Mouse (Mus musculus): Measurements from ENCODE around the gene Hist2h4. TPM values are rescaled to one million over a fixed set of nuclear protein-coding genes. Genes with fewer than 3 reads are reported as not detected.

Gene Hist2h4
- polyA plus RNA-seq (2015; fragmentation: Nextera tagmentation; extraction: Ambion mirVana): 3.9 and 5.4 TPM in 2 replicates

DNA sequence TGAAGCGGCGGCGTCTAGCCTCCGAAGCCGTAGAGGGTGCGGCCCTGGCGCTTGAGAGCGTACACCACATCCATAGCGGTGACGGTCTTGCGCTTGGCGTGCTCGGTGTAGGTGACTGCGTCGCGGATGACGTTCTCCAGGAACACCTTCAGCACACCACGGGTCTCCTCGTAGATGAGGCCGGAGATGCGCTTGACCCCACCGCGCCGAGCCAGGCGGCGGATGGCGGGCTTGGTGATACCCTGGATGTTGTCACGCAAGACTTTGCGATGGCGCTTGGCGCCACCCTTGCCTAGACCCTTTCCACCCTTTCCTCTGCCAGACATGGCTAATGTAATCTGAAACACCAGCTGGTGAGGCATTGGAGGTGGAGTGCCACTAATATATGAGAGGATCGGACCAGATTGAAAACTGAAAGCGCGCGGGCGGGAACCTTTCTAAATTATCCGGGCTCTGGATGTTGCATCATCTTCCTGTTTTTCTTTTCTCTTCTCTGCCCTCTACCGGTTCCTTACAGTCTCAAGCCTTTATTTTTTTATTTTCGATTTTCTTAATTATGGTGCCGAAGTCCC, at the start of gene Hist2h4:
Gene Hist2h4, minus strand, starts transcription at position 333 of the 572 bp plus-strand sequence.
- peaks cover 37% of the 10 kb centered on the region for H3K4me1 ChIP-seq
- WGBS: under 1% methylated on average over 40 of the region's 40 CpGs

GRCm38 (mm10) chr3:96312341-96313098, 49.4 kb upstream of the Hist2h4 start:
- no peaks in the 10 kb centered on the region for H3K9me3 ChIP-seq
- no peak overlapping the region for H3K27ac ChIP-seq (replicated peaks)
- ATAC-seq (ENCODE audit: extremely low read depth, insufficient number of reproducible peaks, low FRiP score, low TSS enrichment): no peak
- H3K4me1 ChIP-seq: no peaks in the 10 kb centered on the region
- no peaks in the 10 kb centered on the region for H3K36me3 ChIP-seq
- H3K4me3 ChIP-seq: no peak overlapping the region
- H3K9ac ChIP-seq: no peak overlapping the region
- no peak overlapping the region for H3K4me2 ChIP-seq
- H3K27me3 ChIP-seq (replicated peaks): peaks cover 4% of the 10 kb centered on the region; the same call in 1 of the 2 replicates
- WGBS: 50% methylated on average over 8 of the region's 8 CpGs

More for the DNA sequence above, at the start of gene Hist2h4:
- ATAC-seq (ENCODE audit: extremely low read depth, insufficient number of reproducible peaks, low FRiP score, low TSS enrichment): peak; percentile 54; the same call in 1 of the 2 replicates
- Histone ChIP-seq H3K4me2 (peak within 1 kb of the TSS; percentile 85), H3K27ac (replicated peaks) (peak within 1 kb of the TSS; percentile 96), H3K9ac (peak within 1 kb of the TSS; percentile 94), H3K27me3 (replicated peaks) (no peaks in the 10 kb centered on the region), H3K9me3 (no peaks in the 10 kb centered on the region), H3K4me3 (peak within 1 kb of the TSS; percentile 58), H3K36me3 (no peaks in the 10 kb centered on the region)

DNA sequence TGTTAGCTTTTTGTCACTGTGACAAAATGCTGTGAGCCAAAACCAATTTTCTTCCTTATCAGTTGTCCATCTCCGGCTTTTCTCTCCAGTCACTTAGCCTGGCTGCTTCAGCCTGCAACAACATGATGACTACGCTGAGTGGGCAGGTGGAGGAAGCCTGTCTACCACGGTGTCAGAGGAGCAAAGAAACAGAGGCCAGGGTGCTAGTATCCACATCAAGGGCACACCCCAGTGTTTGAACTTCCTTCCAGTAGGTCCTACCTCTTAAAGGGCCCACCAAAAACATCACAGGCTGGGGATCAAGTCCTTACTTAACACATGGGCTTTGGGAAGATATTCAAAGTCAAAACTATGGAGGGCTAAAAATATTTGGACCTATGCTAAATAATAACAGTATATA, 46.3 kb upstream of the Hist2h4 start:
- Histone ChIP-seq H3K36me3 (no peaks in the 10 kb centered on the region), H3K27ac (replicated peaks) (no peak overlapping the region), H3K4me1 (no peaks in the 10 kb centered on the region), H3K9ac (no peak overlapping the region), H3K4me3 (no peak overlapping the region), H3K9me3 (no peaks in the 10 kb centered on the region), H3K27me3 (replicated peaks) (peaks cover 15% of the 10 kb centered on the region), H3K4me2 (no peak overlapping the region)
- WGBS: 41% methylated on average over 3 of the region's 3 CpGs
- no peak for ATAC-seq (ENCODE audit: extremely low read depth, insufficient number of reproducible peaks, low FRiP score, low TSS enrichment)

- no peaks in the 10 kb centered on the region for H3K36me3 ChIP-seq
- no peak overlapping the region for H3K27ac ChIP-seq (replicated peaks)
- H3K4me1 ChIP-seq: no peaks in the 10 kb centered on the region
- no peak overlapping the region for H3K4me3 ChIP-seq
- peaks cover 29% of the 10 kb centered on the region for H3K27me3 ChIP-seq (replicated peaks)
- 71% methylated on average over 9 of the region's 9 CpGs for WGBS
- no peak for ATAC-seq (ENCODE audit: extremely low read depth, insufficient number of reproducible peaks, low FRiP score, low TSS enrichment)
- H3K9ac ChIP-seq: no peak overlapping the region
- H3K9me3 ChIP-seq: no peaks in the 10 kb centered on the region
- H3K4me2 ChIP-seq: no peak overlapping the region
Observed at GRCm38 (mm10) chr3:96306506-96306905, 43.4 kb upstream of the Hist2h4 start.

DNA sequence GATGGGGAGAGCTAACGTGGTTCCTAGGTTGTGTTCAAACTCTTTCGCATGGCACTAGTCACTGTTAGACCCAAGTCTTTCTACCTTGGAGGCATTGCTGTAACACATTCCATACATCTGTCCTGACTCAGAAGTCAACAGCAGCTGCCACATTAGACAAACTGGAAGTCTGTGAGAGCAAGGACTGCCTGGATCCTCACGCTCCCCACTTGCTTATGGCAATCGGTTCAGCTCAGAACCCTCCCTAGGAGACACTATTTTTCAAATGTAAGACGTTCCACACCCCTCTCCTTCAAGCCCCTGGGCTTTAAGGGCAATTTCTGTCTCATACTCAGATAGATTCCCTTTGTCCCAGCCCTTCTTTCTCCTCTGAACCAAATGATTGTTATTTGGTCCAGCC, 39.0 kb upstream of the Hist2h4 start:
- no peak for ATAC-seq (ENCODE audit: extremely low read depth, insufficient number of reproducible peaks, low FRiP score, low TSS enrichment)
- 70% methylated on average over 5 of the region's 5 CpGs for whole genome bisulfite sequencing
- H3K9ac ChIP-seq: no peak overlapping the region
- H3K9me3 ChIP-seq: no peaks in the 10 kb centered on the region
- H3K4me3 ChIP-seq: no peak overlapping the region
- no peak overlapping the region for H3K4me2 ChIP-seq
- H3K4me1 ChIP-seq: no peaks in the 10 kb centered on the region
- no peaks in the 10 kb centered on the region for H3K36me3 ChIP-seq
- H3K27me3 ChIP-seq (replicated peaks): peaks cover 32% of the 10 kb centered on the region
- no peak overlapping the region for H3K27ac ChIP-seq (replicated peaks)

DNA sequence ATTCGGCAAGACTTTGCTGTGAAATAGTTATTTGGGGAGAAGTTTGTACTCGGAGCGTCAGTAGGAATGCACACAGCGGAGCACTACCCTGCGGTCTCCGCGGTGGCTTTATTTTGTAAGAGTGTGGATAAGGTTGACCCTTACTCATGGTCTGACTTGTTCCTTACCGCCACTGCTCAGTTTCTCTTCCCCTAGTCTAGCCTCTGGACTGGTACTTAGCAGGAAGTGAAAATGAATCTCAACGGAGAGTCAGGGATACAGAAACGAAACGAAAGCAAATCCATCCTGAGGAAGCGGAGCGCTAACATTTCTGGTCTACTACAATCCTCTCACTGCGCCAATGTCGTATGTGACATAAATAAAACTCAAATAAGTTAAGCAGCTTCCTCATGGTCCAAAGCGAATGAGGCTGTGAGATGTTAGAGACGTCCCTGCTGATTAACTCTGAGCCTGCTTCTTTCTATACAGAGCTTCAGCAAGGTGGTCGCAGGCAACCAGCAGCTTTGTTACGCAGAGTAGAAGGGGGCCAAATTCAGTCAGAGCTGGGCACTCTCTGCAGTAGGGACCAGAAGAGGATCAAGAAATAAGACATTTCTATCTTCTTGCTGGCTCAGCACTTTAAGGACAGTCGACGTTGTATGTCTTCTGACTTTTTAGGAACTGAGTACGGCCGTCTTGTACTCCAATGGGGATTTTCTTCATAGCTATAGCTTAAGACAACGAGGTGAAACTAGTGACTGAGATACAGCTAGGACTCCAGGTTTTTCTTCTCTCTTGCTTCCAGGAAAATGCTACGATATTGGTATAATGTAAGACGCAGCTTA, 37.8 kb upstream of the Hist2h4 start:
- peak overlapping the region; percentile 41 for H3K4me3 ChIP-seq
- no peaks in the 10 kb centered on the region for H3K4me1 ChIP-seq
- H3K4me2 ChIP-seq: peak overlapping the region; percentile 63
- no peaks in the 10 kb centered on the region for H3K36me3 ChIP-seq
- 59% methylated on average over 26 of the region's 26 CpGs for WGBS
- peak overlapping the region; percentile 61 for H3K9ac ChIP-seq
- ATAC-seq (ENCODE audit: extremely low read depth, insufficient number of reproducible peaks, low FRiP score, low TSS enrichment): no peak
- H3K27me3 ChIP-seq (replicated peaks): peaks cover 29% of the 10 kb centered on the region
- no peak overlapping the region for H3K27ac ChIP-seq (replicated peaks)
- H3K9me3 ChIP-seq: no peaks in the 10 kb centered on the region

DNA sequence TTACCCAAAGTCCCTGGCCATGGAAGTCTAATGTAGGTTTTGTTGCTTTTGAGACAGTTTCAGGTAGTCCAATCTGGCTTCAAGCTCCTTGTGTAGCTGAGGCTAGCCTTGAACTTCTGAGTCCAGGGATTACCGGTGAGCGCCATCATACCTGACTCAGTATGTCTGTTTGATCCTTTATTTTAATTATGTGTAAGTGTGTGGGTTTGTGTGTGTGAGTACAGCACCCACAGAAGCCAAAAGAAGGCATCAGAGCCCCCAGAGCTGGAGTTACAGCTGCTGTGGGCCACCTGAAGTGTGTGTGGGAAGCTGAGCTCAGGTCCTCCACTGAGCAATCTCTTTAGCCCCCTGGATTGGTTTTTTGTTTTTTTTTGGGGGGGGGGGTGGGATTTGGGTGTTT, 36.5 kb upstream of the Hist2h4 start:
- Histone ChIP-seq H3K4me3 (no peak overlapping the region), H3K9me3 (no peaks in the 10 kb centered on the region), H3K4me1 (no peaks in the 10 kb centered on the region), H3K9ac (no peak overlapping the region), H3K4me2 (no peak overlapping the region), H3K27ac (replicated peaks) (no peak overlapping the region), H3K27me3 (replicated peaks) (peaks cover 26% of the 10 kb centered on the region), H3K36me3 (no peaks in the 10 kb centered on the region)
- 86% methylated on average over 2 of the region's 2 CpGs for WGBS
- no peak for ATAC-seq (ENCODE audit: extremely low read depth, insufficient number of reproducible peaks, low FRiP score, low TSS enrichment)

DNA sequence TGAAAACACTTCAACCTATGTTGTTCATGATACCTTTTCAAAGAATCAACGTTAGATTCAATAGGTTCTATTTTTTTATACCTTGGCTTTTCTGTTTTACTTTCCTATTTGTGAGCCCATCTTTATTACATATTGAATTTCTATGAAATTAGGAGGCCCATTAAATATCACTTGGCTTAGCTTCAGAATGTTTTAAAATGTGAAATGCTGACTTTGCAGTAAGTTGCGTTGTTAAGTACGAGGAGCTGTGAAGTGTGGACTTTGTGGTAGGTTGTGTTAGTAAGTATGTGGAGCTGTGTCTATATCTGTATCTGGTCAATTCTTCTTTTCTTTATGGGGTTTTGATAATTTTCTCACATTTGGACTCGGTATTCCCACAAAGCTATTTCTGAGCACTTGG, 35.2 kb upstream of the Hist2h4 start:
- no peak overlapping the region for H3K9ac ChIP-seq
- ATAC-seq (ENCODE audit: extremely low read depth, insufficient number of reproducible peaks, low FRiP score, low TSS enrichment): no peak
- no peak overlapping the region for H3K4me2 ChIP-seq
- H3K9me3 ChIP-seq: no peaks in the 10 kb centered on the region
- H3K27me3 ChIP-seq (replicated peaks): peaks cover 28% of the 10 kb centered on the region
- no peak overlapping the region for H3K4me3 ChIP-seq
- no peak overlapping the region for H3K27ac ChIP-seq (replicated peaks)
- no peaks in the 10 kb centered on the region for H3K4me1 ChIP-seq
- H3K36me3 ChIP-seq: no peaks in the 10 kb centered on the region
- WGBS: 85% methylated on average over 4 of the region's 4 CpGs

GRCm38 (mm10) chr3:96293787-96294186, 30.7 kb upstream of the Hist2h4 start, which contains the start of gene Fcgr1:
Gene Fcgr1, minus strand, starts transcription at chr3:96293969.
- no peak for ATAC-seq (ENCODE audit: extremely low read depth, insufficient number of reproducible peaks, low FRiP score, low TSS enrichment)
- Histone ChIP-seq H3K27ac (replicated peaks) (no peak within 1 kb of the TSS), H3K36me3 (no peaks in the 10 kb centered on the region), H3K4me2 (no peak within 1 kb of the TSS), H3K27me3 (replicated peaks) (peaks cover 18% of the 10 kb centered on the region), H3K4me3 (no peak within 1 kb of the TSS), H3K4me1 (no peaks in the 10 kb centered on the region), H3K9me3 (no peaks in the 10 kb centered on the region), H3K9ac (no peak within 1 kb of the TSS)
- 78% methylated on average over 4 of the region's 4 CpGs for WGBS

- H3K36me3 ChIP-seq: no peaks in the 10 kb centered on the region
- 44% methylated on average over 5 of the region's 5 CpGs for WGBS
- peaks cover 18% of the 10 kb centered on the region for H3K27me3 ChIP-seq (replicated peaks)
- H3K9ac ChIP-seq: no peak overlapping the region
- H3K4me3 ChIP-seq: no peak overlapping the region
- no peak overlapping the region for H3K4me2 ChIP-seq
- H3K4me1 ChIP-seq: no peaks in the 10 kb centered on the region
- no peak for ATAC-seq (ENCODE audit: extremely low read depth, insufficient number of reproducible peaks, low FRiP score, low TSS enrichment)
- no peaks in the 10 kb centered on the region for H3K9me3 ChIP-seq
- no peak overlapping the region for H3K27ac ChIP-seq (replicated peaks)
Observed at GRCm38 (mm10) chr3:96293368-96293767, 30.3 kb upstream of the Hist2h4 start.

DNA sequence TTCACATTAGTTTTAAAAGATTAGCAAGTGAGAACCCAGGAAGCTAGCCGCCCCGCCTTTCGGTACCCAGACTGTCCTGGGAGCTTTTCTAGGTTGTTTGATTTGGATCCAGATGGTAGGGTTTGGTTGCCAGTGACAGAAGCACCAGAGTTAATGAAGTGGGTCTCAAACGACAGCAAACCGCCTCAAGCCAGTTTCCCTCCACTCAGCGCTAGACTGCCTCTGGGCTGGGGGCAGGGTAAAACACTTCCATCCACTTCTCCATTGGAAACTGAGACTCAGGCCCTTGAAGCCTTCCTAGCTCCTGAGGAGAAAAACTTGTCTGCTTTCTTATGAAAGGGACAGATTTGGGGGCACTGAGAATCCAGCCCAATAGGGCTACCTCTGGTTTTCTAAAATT, 29.5 kb upstream of the Hist2h4 start:
- no peaks in the 10 kb centered on the region for H3K36me3 ChIP-seq
- 64% methylated on average over 6 of the region's 6 CpGs for WGBS
- no peak overlapping the region for H3K27ac ChIP-seq (replicated peaks)
- peaks cover 18% of the 10 kb centered on the region for H3K27me3 ChIP-seq (replicated peaks)
- ATAC-seq (ENCODE audit: extremely low read depth, insufficient number of reproducible peaks, low FRiP score, low TSS enrichment): no peak
- H3K4me3 ChIP-seq: no peak overlapping the region
- no peaks in the 10 kb centered on the region for H3K4me1 ChIP-seq
- H3K9ac ChIP-seq: no peak overlapping the region
- H3K4me2 ChIP-seq: no peak overlapping the region
- no peaks in the 10 kb centered on the region for H3K9me3 ChIP-seq

Measured in heart, embryonic 13.5 days (tissue).